Mouse (Mus musculus) midbrain, postnatal 0 days (tissue): ENCODE results near the gene Cux1. TPM values are rescaled to one million over a fixed set of nuclear protein-coding genes. Genes with fewer than 3 reads are reported as not detected.

Experiments used
- ATAC-seq: fragments of 200-750 bp; cut with Nextera tagmentation; 2 replicates; pipeline ENCODE4 v1.8.0; 2017; ENCODE audit warnings: moderate number of reproducible peaks, mild to moderate bottlenecking, moderate TSS enrichment, moderate library complexity; ENCODE audit not compliant: low FRiP score
- DNase-seq: peaks from one replicate; pipeline ENCODE4 v3.0.0-alpha.2; 2015; ENCODE audit warnings: low spot score
- H3K27ac ChIP-seq: fragments of 300-500 bp; sonication (generic); 2 replicates; pipeline ENCODE4 v1.5.1; 2014; ENCODE audit warnings: low read depth, mild to moderate bottlenecking, low read length, mixed read lengths
- H3K27me3 ChIP-seq: fragments of 300-500 bp; sonication (generic); 2 replicates; pipeline ENCODE4 v1.6.1; 2014; ENCODE audit warnings: low read length, control low read depth, mixed read lengths; ENCODE audit not compliant: insufficient read depth
- H3K36me3 ChIP-seq: fragments of 300-500 bp; sonication (generic); 2 replicates; pipeline ENCODE4 v1.6.1; 2014; ENCODE audit warnings: low read length, control low read depth, mixed read lengths; ENCODE audit not compliant: insufficient read depth
- H3K4me1 ChIP-seq: fragments of 300-500 bp; sonication (generic); 2 replicates; pipeline ENCODE4 v1.6.1; 2014; ENCODE audit warnings: mild to moderate bottlenecking, control low read depth, antibody characterized with exemption, low read length, mixed read lengths; ENCODE audit not compliant: insufficient read depth
- H3K4me2 ChIP-seq: fragments of 300-500 bp; sonication (generic); 2 replicates; pipeline ENCODE4 v1.6.1; 2014; ENCODE audit warnings: low read depth, mild to moderate bottlenecking, low read length, mixed read lengths; ENCODE audit not compliant: poor library complexity, severe bottlenecking
- H3K4me3 ChIP-seq: fragments of 300-500 bp; sonication (generic); 2 replicates; pipeline ENCODE4 v1.5.1; 2014; ENCODE audit warnings: low read depth, mild to moderate bottlenecking, low read length, moderate library complexity
- H3K9ac ChIP-seq: fragments of 300-500 bp; sonication (generic); replicated peaks from 2 replicates; pipeline ENCODE4 v1.6.1; 2014; ENCODE audit warnings: mild to moderate bottlenecking, low read length, moderate library complexity, mixed read lengths; ENCODE audit not compliant: poor library complexity, severe bottlenecking
- H3K9me3 ChIP-seq: fragments of 300-500 bp; sonication (generic); 2 replicates; pipeline ENCODE4 v1.6.1; 2016; ENCODE audit warnings: low read length, control low read depth
- CTCF ChIP-seq: IDR thresholded peaks from 2 replicates; pipeline ENCODE4 v1.5.1; 2016; ENCODE audit warnings: antibody characterized with exemption, mild to moderate bottlenecking
- WGBS: fragments of 180-500 bp; shearing (Covaris S2); extraction: QIAGEN DNeasy Blood & Tissue Kit; methylation state at CpG from one replicate; pipeline ENCODE4 v1.1.7; 2014; 5-methylcytosine and 5-hydroxymethylcytosine counted together
- polyA plus RNA-seq: library from polyadenylated mRNA; unstranded; fragments of >200 nt; fragmentation: Nextera tagmentation; extraction: Ambion mirVana; gene quantifications from 2 replicates; pipeline ENCODE4 v1.2.1, GENCODE M21; 2015
- total RNA-seq: library from RNA; depleted of rRNA; stranded (reverse); fragments of >200 nt; gene quantifications from 2 replicates; pipeline ENCODE4 v1.2.3, GENCODE M21; 2014

Gene Cux1
- total and polyA plus RNA-seq, 2 experiments from 2014 or later: 97.9 to 133 TPM

- DNase-seq: no peak
- Histone ChIP-seq H3K27me3 (peaks cover 5% of the 10 kb centered on the region; the same call in 1 of the 2 replicates), H3K36me3 (no peaks in the 10 kb centered on the region), H3K27ac (no peak overlapping the region), H3K4me1 (peaks cover 3% of the 10 kb centered on the region; the same call in 1 of the 2 replicates), H3K4me3 (no peak overlapping the region), H3K9me3 (no peaks in the 10 kb centered on the region), H3K9ac (no peak overlapping the region), H3K4me2 (no peak overlapping the region)
- TF ChIP-seq CTCF: no peak
- ATAC-seq: no peak
- WGBS: 50% methylated on average over 7 of the region's 7 CpGs
Measured at GRCm38 (mm10) chr5:136570171-136570570, 2.9 kb upstream of the Cux1 start.

GRCm38 (mm10) chr5:136568776-136569175 lies 1.5 kb upstream of the Cux1 start:
- Histone ChIP-seq H3K36me3 (no peaks in the 10 kb centered on the region), H3K4me3 (peak overlapping the region; percentile 96), H3K9ac (no peak overlapping the region), H3K27me3 (peaks cover 5% of the 10 kb centered on the region; the same call in 1 of the 2 replicates), H3K27ac (no peak overlapping the region), H3K9me3 (no peaks in the 10 kb centered on the region), H3K4me1 (peaks cover 5% of the 10 kb centered on the region; the same call in 1 of the 2 replicates), H3K4me2 (peak overlapping the region; percentile 100)
- under 1% methylated on average over 30 of the region's 36 CpGs for WGBS
- ATAC-seq: no peak
- peak; percentile 69 for TF ChIP-seq CTCF
- DNase-seq: peak; percentile 72

GRCm38 (mm10) chr5:136568026-136568765 lies 906 bp upstream of the Cux1 start:
- Histone ChIP-seq H3K27ac (no peak overlapping the region), H3K9ac (peak overlapping the region; percentile 94; the same call in 1 of the 2 replicates), H3K4me1 (peaks cover 5% of the 10 kb centered on the region; the same call in 1 of the 2 replicates), H3K36me3 (no peaks in the 10 kb centered on the region), H3K4me3 (peak overlapping the region; percentile 96), H3K27me3 (peaks cover 5% of the 10 kb centered on the region; the same call in 1 of the 2 replicates), H3K9me3 (no peaks in the 10 kb centered on the region), H3K4me2 (peak overlapping the region; percentile 100)
- ATAC-seq: no peak
- TF ChIP-seq CTCF: no peak
- WGBS: under 1% methylated on average over 36 of the region's 36 CpGs
- no peak for DNase-seq

GRCm38 (mm10) chr5:136566812-136567175 lies 496 bp downstream of the Cux1 start:
- Histone ChIP-seq H3K4me1 (peaks cover 10% of the 10 kb centered on the region; the same call in 1 of the 2 replicates), H3K4me3 (peak overlapping the region; percentile 96), H3K4me2 (peak overlapping the region; percentile 100), H3K9me3 (no peaks in the 10 kb centered on the region), H3K27me3 (peaks cover 5% of the 10 kb centered on the region; the same call in 1 of the 2 replicates), H3K27ac (peak overlapping the region; percentile 93), H3K9ac (peak overlapping the region; percentile 94), H3K36me3 (no peaks in the 10 kb centered on the region)
- WGBS: under 1% methylated on average over 23 of the region's 31 CpGs
- ATAC-seq (peak; percentile 61), DNase-seq (no peak)
- TF ChIP-seq CTCF: no peak

GRCm38 (mm10) chr5:136566001-136566811 lies 1.1 kb downstream of the Cux1 start:
- no peak for TF ChIP-seq CTCF
- no peaks in the 10 kb centered on the region for H3K36me3 ChIP-seq
- H3K4me3 ChIP-seq: peak overlapping the region; percentile 96
- H3K9ac ChIP-seq: peak overlapping the region; percentile 94
- no peaks in the 10 kb centered on the region; the same call in 1 of the 2 replicates for H3K27me3 ChIP-seq
- H3K4me2 ChIP-seq: peak overlapping the region; percentile 100
- no peaks in the 10 kb centered on the region for H3K9me3 ChIP-seq
- H3K4me1 ChIP-seq: peaks cover 10% of the 10 kb centered on the region; the same call in 1 of the 2 replicates
- H3K27ac ChIP-seq: peak overlapping the region; percentile 93
- ATAC-seq (peak; percentile 53; the same call in 1 of the 2 replicates), DNase-seq (peak; percentile 66)
- under 1% methylated on average over 42 of the region's 79 CpGs for WGBS
